Mouse (Mus musculus) lung, postnatal 0 days (tissue): ENCODE results near the gene Commd6.
A peak's percentile ranks its signal among the peaks of the same experiment; 100 is the strongest.

ENCODE experiments used
- CTCF ChIP-seq: IDR thresholded peaks from 2 replicates; pipeline ENCODE4 v1.5.1; 2016; ENCODE audit warnings: antibody characterized with exemption, mild to moderate bottlenecking
- EP300 ChIP-seq: IDR thresholded peaks from 2 replicates; pipeline ENCODE4 v1.6.1; 2016; ENCODE audit warnings: antibody characterized with exemption, mild to moderate bottlenecking, control low read depth

- peak; percentile 93 for TF ChIP-seq CTCF
- no peak for TF ChIP-seq EP300
These were observed 31.7 kb downstream of the Commd6 start, which contains the start of gene Tbc1d4 for GRCm38 (mm10) chr14:101608519-101609368.
